Mouse (Mus musculus): ENCODE measurements around the gene BC049715.
"Not testable (repeated sequence)": the region's sequence is repeated elsewhere in the genome, so short reads cannot be mapped to it uniquely, and the experiment has no call there.

The BC049715 gene

GRCm38 (mm10) chr6:136850267-136850666, 22.8 kb downstream of the BC049715 start:
- no peak for DNase-seq (ENCODE audit: low spot score in 2 of 2)

DNA sequence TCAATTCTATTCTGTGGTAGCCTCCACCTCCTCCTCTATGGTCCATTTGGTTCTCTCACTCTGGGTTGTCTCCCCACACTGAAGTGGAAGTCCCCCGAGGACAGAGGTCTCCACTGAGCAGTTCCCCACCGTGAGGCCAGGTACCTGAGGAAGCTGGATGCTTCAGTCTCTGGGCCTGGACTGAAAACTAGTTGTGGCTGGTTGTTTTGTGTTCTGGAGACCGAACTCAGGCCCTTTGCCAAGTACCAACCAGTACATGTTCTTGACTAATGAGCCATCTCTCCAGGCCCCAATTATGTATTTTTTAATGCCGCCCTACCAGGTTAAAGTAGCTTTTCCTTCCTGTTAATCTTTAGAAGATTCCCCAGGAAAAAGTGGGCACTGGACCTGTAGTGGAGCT, 24.9 kb downstream of the BC049715 start:
- DNase-seq (ENCODE audit: low spot score in 2 of 2) = no peak

- no peak for DNase-seq (ENCODE audit: low spot score in 2 of 2)
These were observed 25.3 kb downstream of the BC049715 start for GRCm38 (mm10) chr6:136852762-136853161.

DNA sequence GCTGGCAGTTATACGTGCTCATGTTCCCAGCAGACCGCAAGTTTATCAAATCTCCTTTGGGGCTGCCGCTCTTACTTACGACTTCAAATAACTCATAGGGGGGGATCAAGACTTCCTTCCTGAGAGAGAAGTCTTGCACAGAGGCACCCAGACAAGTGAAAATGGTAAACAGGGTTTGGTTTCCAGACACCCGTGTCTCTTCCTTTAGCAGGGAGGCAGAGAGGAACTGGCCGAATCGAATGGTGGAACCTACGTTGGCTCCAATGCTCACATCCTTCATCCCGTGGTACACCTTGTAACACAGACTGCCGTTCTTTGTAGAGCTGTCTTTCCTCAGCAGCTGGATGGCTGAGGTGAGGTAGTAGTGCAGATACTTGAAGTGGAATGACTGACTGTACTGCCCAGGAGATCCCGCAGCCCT, 26.9 kb downstream of the BC049715 start:
- DNase-seq (ENCODE audit: low spot score in 2 of 2) = peak; percentile 39 to 41

DNA sequence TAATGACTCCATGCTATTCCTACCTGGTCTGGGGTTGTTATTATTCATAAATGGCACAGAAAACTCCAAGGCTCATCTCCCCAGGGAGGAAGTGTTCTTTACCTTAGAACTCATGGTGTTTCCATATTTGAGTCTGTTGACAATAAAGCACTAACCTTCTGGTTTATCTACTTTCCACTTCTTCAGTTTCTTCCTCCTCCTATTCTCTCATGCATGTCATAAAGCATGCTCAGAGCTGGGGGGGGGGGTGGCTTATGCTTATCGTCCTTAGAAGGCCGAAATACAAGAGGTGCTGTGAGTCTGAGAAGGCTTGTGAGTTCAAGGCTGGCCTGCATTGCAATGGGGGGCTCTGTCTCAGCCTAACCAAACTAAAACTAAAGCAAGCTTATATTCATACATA, 27.8 kb downstream of the BC049715 start:
- DNase-seq (ENCODE audit: low spot score in 2 of 2) = peak in 1 of 2 experiments; percentile 22

GRCm38 (mm10) chr6:136856071-136856636, 28.7 kb downstream of the BC049715 start:
- peak; percentile 39 to 60 for DNase-seq (ENCODE audit: low spot score in 2 of 2)

DNA sequence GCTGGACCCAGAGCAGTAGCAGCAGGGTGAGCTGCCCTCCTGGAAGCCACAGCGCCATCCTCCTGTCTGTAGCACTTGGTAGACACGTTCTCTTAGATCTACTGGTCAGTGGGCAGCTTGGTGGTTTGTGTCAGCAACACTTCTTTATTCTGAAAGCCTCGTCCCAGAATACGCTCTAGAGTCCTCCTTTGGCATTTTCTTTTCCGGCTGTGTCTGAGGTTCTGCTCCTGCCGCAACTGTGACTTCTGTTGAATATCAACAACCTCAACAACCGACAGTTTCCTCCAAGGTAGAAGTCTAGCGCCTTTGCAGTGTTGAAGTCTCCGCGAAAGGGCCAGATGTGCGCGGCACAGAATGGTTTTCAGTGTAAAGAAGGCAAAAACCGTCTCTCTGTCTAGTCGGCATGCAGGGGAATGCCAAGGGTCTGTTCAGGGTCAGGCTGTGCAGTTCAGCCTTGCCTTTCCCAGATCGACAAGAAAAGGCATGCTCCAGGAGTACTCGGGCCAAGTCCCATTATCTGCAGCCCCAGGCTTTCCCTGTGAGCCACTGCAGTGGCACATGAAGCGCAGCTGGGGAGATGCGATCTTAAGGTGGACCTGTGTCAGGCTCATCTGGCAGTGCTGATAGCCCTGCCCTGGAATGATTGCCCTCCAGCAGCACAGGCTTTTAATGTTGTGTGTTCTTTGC, 29.9 kb downstream of the BC049715 start, which contains the start of gene Art4:
TSS of gene Art4 (minus strand) at position 548 of the 687 bp plus-strand sequence.
- peak; percentile 71 to 82 for DNase-seq (ENCODE audit: low spot score in 2 of 2)

DNA sequence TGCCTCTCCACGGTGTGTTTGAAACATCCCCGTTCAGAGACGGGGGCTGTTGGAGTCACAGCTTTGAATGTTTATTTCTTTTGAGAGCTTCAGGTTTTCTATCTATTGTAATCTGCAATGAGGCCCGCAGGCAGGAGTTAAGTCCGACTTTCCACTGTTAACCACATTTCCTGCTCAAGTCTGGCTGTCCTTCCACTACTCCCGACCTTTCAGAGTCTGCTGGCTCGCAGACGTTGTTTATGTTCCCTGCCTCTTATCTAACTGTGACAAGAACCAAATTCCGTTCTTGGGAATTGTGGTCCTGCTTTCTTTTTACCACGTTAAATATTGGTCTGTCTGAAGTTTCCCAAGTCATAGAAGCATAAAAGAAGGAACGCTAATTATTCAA, 30.4 kb downstream of the BC049715 start:
- DNase-seq (ENCODE audit: low spot score in 2 of 2) = no peak

- DNase-seq (ENCODE audit: low spot score in 2 of 2) = no peak
These were observed 31.0 kb downstream of the BC049715 start for GRCm38 (mm10) chr6:136858420-136858819.

DNA sequence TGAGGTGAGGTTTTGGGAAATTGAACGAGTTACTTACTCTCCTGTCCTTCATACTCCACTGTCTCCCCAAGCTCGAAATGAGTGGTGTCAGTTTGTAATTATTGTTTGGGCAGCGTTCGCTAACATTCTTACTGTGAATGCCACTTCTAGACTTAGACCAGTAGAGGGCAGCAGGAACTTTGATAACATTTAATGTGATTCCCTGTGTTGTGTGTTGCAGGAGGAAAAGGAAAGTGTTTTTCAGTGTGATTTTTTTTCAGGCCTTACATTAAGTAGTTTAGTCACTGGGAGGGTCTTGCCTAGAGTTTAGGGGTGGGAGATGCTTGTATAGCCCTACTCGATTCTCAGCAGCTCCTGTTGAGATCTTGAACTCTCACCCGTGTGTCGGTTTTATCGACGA, 33.6 kb downstream of the BC049715 start:
- peak in 1 of 2 experiments; percentile 42 for DNase-seq (ENCODE audit: low spot score in 2 of 2)

DNA sequence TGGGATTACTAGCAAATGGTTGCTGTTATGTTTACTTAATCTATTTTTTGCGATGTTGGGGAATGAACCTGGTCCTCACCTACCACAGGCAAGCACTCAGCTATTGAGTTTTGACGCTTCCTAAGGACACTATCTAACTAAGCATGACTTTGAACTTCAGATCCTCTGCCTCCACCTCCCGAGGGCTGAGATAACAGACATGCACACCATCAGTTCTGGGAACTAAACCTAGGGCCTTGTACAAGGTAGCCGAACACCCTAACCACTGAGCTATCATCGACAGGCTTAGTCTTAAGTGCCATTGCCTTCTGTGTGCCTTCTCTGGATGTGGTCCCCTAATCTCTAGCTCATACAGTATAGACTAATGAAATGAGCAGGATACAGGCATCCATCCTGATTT, 37.9 kb downstream of the BC049715 start:
- no peak for DNase-seq (ENCODE audit: low spot score in 2 of 2)

DNA sequence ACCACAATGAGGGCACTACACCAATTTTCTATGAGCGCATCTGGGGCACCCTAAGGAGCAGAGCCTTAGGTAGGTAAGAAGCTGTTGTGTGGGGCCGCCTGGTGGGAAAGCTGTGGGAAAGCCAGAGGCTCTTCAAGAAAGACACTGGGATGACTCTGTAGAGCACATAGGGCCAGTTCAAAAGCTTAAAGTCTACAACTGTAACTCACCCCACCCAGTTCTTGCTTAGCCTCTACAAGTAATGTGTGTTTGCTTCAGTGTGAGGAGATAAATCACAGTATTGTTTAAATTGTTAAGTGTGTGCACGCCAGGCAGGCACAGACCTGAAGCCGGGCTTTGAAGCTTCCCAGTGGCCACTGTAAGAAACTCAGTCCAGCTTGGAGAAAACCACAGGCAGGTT, 38.7 kb downstream of the BC049715 start:
- no peak for DNase-seq (ENCODE audit: low spot score in 2 of 2)

GRCm38 (mm10) chr6:136868921-136869320, 41.5 kb downstream of the BC049715 start:
- no peak for DNase-seq (ENCODE audit: low spot score in 2 of 2)

- no peak for DNase-seq (ENCODE audit: low spot score in 2 of 2)
These were observed 47.2 kb downstream of the BC049715 start for GRCm38 (mm10) chr6:136874599-136874998.

DNA sequence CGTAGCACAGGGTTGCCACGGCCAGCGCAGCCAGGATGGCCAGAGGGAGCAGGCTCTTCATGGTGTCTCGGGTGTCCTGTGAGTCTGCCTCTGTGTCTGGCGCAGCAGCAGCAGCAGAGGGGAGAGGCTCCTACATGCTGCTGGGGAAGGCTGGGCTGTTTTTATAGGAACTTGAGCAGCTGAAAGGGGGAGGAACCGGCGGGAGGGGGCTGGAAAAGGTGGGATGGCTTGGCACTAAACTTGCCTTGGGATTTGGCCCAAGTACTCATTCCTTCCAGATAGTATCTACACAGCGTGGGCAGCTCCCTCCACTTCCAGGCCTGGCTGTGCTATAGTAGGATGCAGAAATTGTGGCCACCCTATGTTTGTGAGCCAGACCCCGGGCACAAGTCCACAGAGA, 48.2 kb downstream of the BC049715 start, which contains the start of gene Mgp:
TSS of gene Mgp (minus strand) at position 154 of the 400 bp plus-strand sequence.
- DNase-seq (ENCODE audit: low spot score in 2 of 2) = no peak

GRCm38 (mm10) chr6:136881678-136882077, 54.3 kb downstream of the BC049715 start:
- DNase-seq (ENCODE audit: low spot score in 2 of 2) = no peak

GRCm38 (mm10) chr6:136883431-136883915, 56.0 kb downstream of the BC049715 start:
- no peak for DNase-seq (ENCODE audit: low spot score in 2 of 2)

DNA sequence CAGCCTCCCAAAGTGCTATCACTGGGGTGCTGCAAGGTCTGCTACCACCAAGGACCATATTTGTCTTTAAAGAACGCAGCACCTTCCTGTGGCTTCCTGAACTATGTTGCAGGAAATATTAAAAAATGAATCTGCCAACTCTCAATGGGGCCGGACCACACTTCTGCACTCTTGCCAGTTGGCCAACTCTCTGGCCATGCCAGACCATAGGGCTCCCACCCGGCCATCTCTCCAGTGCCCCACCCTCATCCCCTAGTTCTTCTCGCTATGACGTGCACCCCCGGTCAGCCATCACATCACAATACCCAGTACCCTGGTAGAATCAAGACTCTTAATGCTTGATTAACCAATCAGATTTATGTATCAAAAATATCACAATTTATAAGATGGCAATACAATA, 56.5 kb downstream of the BC049715 start:
- DNase-seq (ENCODE audit: low spot score in 2 of 2) = no peak

DNA sequence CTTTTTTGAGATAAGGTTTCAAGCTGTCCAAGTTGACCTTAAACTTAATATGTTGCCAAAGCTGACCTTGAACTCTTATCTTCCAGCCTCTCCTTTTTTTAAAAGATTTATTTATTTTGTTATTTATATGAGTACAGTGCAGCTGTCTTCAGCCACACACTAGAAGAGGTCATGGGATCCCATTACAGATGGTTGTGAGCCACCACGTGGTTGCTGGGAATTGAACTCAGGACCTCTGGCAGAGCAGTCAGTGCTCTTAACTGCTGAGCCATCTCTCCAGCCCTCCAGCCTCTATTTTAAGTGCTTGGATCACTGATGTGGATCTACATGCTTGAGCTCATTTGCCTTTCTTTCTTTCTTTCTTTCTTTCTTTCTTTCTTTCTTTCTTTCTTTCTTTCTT, 57.3 kb downstream of the BC049715 start:
- not testable (repeated sequence) for DNase-seq (ENCODE audit: low spot score in 2 of 2)

DNA sequence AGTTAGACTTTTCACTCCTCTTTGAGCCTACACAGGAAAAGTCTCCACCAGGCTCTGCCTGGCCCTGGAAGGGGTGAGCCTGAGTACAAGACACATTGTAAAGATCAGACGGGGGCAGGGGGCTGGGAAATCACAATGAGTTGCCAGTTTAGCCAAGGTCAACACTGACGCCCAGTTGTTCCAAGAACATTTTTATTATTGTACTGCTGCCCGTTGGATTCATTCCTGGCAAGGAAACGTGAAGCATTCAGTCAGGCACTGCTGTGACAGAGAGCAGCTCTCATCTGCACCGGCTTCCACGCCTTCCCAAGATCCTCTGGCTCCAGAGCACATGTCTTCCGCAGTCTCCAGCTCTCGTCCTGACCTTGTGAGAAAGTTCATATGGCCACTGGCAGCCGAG, 60.4 kb downstream of the BC049715 start:
- no peak for DNase-seq (ENCODE audit: low spot score in 2 of 2)

DNA sequence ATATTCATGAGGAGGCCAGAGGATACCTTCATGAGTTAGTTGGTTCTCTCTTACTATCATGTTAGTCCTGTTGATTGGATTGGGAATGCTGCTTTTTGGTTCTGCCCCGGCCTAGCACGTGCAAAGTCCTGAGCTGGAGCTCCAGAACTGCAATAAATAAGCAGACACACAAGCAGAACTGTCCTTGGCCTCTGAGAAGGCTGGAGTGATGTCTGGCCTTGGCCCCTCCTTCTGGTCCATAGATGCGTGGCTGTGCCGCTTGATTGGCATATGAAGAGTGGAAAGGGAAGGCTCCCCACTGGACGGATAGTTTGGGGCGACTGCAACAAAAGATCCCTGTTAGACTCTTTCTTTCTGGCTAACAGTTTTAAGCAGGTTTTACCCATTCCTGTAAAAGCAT, 61.6 kb downstream of the BC049715 start:
- DNase-seq (ENCODE audit: low spot score in 2 of 2) = no peak

DNA sequence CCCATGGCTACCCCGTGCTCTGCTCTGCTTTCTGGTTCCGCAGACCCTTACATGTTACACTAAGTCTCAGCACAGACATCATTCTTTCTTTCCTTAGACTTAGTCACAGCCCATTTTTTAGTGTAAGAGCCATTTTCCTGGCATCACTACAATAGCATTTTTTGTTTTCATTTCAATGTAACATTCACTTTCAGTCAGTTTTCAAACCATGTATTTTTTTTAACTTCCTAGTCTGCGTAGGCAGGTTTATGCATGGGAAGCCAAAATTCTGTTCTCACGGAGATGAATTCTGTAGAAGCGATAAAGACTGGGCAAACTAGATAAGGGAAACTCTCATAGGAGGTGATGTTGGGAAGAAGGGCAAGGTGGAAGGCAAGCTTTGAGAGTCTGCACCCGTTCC, 62.1 kb downstream of the BC049715 start:
- no peak for DNase-seq (ENCODE audit: low spot score in 2 of 2)

Measured in spleen, postnatal 36 days (tissue).